Mouse (Mus musculus) regulatory T cell (primary cell): ENCODE results near the gene Nedd4.

Source experiments
- in situ Hi-C: fragments of 300-600 bp; cut with MboI, MseI; formaldehyde crosslinking; loops from one replicate; pipeline ENCODE4 v1.15.1; 2025; ENCODE audit warnings: high pct_unique_total_duplicates

Gene Nedd4

GRCm38 (mm10) chr9:72721221-72721620, 59.1 kb downstream of the Nedd4 start:
- in situ Hi-C loops: no loop called here

DNA sequence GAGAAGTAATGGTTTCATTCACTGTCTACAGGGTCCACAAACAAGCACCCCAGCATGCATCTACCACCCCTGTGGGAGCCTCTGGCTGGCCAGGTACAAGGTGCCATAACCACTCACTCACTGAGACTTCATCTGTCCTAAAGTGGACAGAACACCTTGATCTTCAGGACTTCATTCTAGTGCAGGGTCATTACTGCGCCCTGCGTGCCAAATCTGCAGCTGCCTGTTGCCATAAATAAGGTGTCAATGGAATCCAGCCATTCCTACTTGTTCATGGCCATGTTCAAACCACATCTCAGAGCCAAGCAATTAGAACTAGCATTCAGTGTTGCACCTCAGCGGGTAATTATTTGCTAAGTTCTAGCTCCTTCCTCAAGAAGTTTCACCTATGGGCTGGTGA, 60.5 kb downstream of the Nedd4 start:
- in situ Hi-C loops: no loop called here

DNA sequence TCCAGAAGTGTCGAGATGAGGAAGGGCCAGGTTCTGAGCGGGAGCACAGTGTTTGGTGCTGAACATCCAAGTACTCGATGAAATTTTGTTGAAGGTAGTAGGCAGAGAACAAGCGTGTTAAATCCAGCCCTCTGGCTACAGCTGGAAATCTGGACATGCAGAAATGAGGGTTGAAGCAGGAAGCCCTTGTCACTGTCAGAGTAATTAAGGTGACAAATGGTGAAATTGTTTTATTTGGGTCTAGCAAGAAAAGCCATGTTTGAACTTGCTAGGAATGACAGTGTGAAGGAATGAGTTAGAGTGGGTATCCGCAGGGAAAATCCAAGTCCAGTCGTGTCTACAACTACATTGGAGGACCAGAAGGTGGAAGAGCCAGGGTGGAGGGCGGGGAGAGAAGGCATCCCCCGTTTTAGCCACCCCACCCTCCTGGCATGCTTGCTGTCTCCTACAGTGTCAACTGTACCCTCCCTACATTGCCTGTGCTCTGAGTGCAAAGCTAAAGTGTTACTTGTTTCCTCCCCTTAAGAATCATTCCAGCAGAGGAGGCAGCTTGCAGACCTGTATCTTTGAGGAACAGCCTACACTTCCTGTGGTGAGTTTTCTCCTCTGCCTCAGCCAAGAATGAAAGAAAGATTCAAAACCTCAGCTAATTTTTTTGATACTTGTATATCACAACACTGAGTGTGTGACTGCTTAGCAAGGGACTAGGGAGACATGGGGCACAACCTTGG, 62.5 kb downstream of the Nedd4 start:
- in situ Hi-C loops: no loop called here

- in situ Hi-C loops: no loop called here
Measured at GRCm38 (mm10) chr9:72733966-72734365, 71.8 kb downstream of the Nedd4 start.

- in situ Hi-C loops: no loop called here
Measured at GRCm38 (mm10) chr9:72735822-72736410, 73.8 kb downstream of the Nedd4 start.

DNA sequence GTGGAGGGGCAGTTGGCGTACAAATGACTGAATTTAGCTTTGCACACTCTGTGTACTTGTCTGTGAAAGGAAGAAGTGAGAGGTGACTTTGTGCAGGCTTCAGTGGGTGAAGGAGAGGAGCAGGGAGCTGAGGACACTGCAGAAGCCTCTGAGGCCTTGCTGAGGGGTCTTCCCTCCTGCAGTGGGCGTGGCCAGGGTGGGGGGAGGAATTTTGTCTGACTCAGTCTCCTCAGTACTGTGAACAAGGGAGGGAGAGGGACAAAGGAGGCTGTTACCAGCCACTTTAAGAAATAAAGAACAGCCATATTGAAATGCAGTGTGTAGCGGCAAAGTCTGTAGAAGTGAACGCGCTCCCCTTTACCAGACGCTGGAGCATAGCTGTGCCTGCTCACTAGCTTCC, 79.1 kb downstream of the Nedd4 start:
- in situ Hi-C loops: no loop called here

- in situ Hi-C loops: no loop called here
Measured at GRCm38 (mm10) chr9:72746278-72746677, 84.1 kb downstream of the Nedd4 start.

- in situ Hi-C loops: no loop called here
Measured at GRCm38 (mm10) chr9:72750272-72750671, 88.1 kb downstream of the Nedd4 start.

GRCm38 (mm10) chr9:72752656-72753055, 90.5 kb downstream of the Nedd4 start:
- in situ Hi-C loops: no loop called here

DNA sequence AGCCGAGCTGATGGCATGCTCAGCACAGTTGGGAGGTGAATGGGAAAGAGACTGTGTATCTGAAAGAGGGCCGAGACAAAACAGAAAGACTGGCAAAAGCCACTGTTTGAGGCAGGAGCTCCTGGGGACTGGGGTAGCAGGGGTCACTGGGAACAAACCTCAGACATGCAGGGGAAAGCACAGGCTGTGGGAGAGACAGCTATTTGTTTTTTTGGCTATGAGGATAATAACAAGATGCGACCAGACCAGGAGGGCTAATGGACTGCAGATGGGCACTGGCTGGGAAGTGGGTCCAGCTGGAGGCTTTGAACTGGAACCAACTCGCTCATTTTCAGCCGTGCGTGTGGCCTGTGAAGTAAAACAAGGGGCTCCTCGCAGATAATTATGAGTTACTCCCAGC, 91.6 kb downstream of the Nedd4 start:
- in situ Hi-C loops: no loop called here

- in situ Hi-C loops: no loop called here
Measured at GRCm38 (mm10) chr9:72757143-72757542, 95.0 kb downstream of the Nedd4 start.

DNA sequence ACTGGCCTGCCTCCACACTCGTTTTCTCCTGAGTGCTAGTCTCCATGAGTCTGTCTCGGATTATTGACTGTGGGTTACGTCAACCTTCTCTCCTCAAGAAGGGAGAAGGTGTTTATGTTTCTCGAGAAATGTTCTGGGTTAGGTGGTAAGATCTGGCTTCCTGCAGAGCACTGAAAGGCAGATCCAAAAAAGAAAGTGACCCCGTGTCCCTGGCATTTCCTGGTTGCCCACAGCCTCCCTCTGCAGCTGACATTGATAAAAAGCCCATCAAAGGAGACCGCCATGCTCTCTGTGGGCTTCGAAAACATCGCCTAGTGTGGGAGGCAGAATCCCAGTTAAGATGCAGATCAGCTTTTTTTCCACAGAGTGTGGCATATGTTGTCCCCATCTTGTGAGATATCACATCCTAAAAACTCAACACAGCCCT, 96.6 kb downstream of the Nedd4 start:
- in situ Hi-C loops: no loop called here

DNA sequence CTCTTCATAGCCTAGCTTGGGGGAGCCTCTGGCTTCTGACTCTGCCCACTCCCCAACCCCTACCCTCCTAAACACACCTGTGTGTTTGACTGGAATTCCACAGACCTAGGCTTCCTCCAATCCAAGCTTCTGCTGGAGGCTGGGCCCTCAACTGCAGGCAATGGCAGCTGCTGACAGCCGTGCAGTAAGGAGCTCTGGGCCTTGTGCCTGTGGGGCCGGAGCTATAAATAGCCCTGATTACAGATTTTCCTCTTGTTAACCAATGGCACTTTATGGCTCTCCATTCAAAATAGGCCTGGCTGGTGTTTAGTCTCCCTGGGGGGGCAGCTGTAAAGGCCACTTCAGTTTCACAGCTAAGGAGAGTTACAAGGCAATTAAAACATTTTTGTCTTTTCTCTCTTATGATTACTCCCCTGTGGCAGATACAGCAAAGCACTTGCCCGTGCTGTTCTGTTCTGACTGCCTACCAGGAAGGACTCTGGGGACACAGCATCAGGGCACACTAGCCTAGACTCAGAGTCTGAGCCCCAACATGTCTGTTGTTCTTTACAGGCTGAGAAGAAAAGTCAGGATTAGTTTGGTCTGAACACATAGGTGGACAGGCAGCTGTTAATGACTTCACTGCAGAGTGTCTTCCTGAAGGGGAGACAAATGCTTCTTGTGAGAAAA, 101.0 kb downstream of the Nedd4 start:
- in situ Hi-C loops: no loop called here

DNA sequence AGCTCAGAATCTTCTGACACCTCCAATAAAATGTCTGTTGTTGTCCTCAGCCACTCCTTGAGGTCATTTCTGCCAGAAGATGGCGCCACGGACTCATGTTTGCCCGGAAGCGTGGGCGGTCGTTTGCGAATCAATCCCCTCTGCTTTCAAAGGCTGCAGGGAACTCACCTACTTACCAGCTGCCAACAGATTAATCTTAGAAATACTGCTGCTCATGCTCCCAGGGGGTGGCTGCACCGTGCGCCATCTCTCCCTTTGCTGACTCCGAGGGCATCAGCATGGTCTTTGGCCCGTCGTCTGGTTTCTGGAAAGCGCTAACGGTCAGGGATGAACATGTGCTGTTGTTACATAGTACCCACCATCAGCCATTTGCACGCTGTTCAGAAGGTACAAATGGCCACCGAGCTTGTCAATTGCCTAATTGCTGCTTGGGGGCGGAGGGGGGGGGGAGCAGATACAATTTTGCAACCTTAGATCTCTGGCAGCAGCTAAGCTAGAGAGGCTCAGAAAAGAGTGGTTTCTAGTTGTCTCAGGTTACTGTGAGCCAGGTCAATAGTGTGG, 104.7 kb downstream of the Nedd4 start:
- in situ Hi-C loops: loop anchor here (5.0 kb wide), 1 partner anchor 110 kb away; no protein-coding TSS in a partner anchor

- in situ Hi-C loops: no loop called here
Measured at GRCm38 (mm10) chr9:72775022-72775421, 112.9 kb downstream of the Nedd4 start.

DNA sequence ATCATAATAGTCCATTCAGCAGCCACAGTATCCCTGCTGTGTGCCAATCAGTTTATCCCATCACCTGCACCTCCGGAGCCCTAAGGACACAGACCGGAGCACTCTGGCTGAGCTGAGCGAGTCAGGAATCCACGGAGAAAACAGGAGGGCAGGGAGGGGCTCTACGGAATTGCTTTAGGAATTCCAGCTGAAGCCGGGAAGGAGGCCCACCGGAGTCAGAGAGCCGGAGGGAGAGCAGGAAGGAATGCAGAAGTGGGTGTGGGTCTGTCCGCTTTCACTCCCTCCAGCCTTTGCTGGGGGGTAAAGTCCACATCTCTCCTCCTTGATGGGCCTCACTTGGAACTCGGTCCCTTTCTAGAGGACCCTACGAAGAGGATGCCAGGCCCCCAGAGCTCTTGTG, 116.9 kb downstream of the Nedd4 start:
- in situ Hi-C loops: no loop called here

GRCm38 (mm10) chr9:72779733-72780132, 117.6 kb downstream of the Nedd4 start:
- in situ Hi-C loops: no loop called here

DNA sequence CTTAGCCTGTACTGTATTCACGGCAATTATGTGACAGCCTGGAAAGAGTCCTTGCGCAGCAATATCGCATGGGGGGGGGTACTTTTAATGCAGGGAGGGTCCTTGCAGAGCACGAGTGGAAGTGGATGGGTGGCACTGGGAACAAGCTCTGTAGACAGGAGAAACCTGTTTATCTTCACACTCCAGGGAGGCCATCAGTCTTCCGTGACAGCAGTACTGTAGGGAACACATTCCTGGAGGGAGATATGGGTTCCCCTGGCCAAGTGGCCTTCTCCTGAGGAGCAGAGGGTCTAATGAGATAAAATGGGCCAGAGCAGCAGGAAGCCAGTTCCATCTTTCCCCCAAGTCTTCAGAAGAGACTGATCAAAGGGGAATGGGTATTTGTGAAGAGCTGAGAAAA, 118.5 kb downstream of the Nedd4 start:
- in situ Hi-C loops: no loop called here

DNA sequence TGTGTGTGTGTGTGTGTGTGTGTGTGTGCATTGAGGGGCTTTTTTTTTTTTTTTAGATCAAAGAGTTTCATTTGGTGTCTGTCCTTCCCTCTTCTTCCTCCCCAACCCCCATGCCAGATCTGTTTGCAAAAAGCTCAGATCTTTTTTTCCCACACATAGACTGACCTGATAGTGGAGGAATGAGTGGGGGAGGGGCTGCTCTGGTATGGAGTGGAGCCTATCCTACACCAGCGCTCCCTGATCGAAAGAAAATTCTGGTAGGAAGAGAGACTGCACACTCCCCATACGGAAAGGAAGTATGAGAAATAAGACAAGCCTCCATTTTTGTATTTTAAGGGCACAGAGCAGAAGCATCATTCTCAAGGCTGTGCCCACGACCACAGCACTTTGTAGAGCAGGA, 119.3 kb downstream of the Nedd4 start:
- in situ Hi-C loops: no loop called here

GRCm38 (mm10) chr9:72782121-72782520, 120.0 kb downstream of the Nedd4 start:
- in situ Hi-C loops: no loop called here

DNA sequence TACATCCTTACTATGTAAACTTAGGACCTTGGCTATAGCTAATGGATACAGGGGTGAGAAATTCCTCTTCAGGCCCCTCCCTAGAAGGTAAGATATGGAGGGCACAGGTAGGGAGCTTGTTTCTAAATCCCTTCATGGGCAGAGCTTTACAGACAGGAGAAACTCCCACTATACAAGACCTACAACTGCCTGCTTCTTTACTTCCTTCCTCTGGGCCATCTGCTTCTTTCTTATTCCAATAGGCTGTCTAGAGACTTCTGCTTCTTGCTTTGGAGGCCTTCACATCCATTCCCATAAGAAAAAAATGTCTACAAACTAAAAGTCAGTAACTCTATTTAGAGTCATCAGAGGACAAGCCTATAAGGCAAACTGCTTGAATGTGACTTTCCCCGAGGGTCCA, 125.6 kb downstream of the Nedd4 start:
- in situ Hi-C loops: no loop called here

DNA sequence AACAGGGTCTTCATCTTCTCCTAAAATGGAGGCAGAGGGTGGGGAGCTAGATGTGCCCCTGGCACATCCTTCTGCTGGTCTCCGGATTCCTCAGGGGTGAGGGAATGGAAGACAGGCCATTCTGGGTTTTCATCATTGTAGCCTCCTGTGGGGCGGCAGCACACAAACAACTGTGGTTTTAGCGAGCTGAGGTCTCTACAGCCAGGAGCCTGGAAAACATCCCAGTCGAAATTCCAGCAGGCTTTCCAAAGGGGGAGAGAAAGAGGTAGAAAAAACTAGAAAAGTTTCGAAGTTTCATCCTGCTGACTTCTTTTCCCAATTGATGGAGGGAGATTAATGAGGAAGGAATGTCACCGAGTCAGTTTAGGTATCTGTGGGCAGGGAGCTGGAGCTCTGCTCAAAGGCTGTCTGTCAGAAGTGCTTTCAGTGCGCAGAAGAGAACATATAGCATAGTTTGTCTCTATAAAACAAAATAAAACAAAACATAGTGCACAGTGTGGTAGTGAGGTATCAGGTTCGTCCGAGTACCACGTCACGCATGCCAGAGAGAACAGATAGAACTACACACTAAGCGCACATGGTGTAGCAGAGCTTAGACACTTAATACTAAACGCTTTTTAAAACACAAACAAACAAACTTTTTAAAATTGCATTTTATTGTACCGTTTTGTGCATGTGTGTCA, 128.5 kb downstream of the Nedd4 start:
- in situ Hi-C loops: no loop called here
